Mouse (Mus musculus): ENCODE data around the gene Vmn2r112.
"Not testable (repeated sequence)": the region's sequence is repeated elsewhere in the genome, so short reads cannot be mapped to it uniquely, and the experiment has no call there.

The Vmn2r112 gene

GRCm38 (mm10) chr17:22600651-22601050 is at the start of gene Vmn2r112:
Vmn2r112 (plus strand) TSS chr17:22600951.
- not testable (repeated sequence) for DNase-seq

GRCm38 (mm10) chr17:22573382-22573781 is 27.4 kb upstream of the Vmn2r112 start, which contains the start of gene Vmn2r111:
Vmn2r111 (minus strand) TSS chr17:22573482.
- DNase-seq: peak; percentile 18

GRCm38 (mm10) chr17:22630646-22631045 is 29.9 kb downstream of the Vmn2r112 start:
- DNase-seq: no peak

Data from heart, adult 11 months (tissue).